Mouse (Mus musculus) liver, embryonic 14.5 days (tissue): ENCODE measurements around the gene Atg4b.

Experiments
- CTCF ChIP-seq: IDR thresholded peaks from 2 replicates; pipeline ENCODE4 v1.5.1; 2016; ENCODE audit warnings: antibody characterized with exemption, low read depth, control low read depth
- EP300 ChIP-seq: IDR thresholded peaks from 2 replicates; pipeline ENCODE4 v1.6.1; 2016; ENCODE audit warnings: antibody characterized with exemption, low read depth

DNA sequence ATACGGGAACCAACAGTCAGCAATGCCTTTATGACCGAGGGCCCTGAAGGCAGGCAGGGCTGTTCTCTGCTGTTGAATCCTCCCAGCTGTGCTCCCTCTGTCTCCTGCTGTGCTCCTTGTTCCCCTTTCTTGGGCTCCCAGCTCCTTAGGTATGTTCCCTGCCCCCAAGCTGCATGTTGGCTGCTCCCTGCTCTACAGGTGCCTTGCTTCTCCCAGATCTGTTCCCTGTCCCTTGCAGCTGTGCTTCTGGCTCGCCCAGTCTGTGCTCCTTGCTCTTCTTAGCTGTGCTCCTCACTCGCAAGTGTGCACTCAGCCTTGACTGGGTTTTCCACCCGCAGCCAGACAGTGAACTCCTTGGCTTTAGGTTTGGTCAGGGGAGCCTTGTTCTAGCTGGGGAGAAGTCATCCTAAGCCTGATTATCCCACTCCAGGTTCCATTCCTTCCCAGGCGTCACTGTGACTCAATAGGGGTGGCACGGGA, 83.4 kb downstream of the Atg4b start:
- no peak for TF ChIP-seq CTCF
- TF ChIP-seq EP300, result no peak
